Mouse (Mus musculus) heart, postnatal 10 days (tissue): ENCODE data around the gene Adipor2. TPM values are rescaled to one million over a fixed set of nuclear protein-coding genes. Genes with fewer than 3 reads are reported as not detected.
A peak's percentile ranks its signal among the peaks of the same experiment; 100 is the strongest.
"Not testable (repeated sequence)": the region's sequence is repeated elsewhere in the genome, so short reads cannot be mapped to it uniquely, and the experiment has no call there.

Source experiments
- DNase-seq, 2 experiments: peaks; one replicate each; pipeline ENCODE4 v3.0.0; 2021
- intact Hi-C: fragments of 180-260 bp; cut with DNase I; formaldehyde crosslinking; loops from one replicate; pipeline ENCODE4 v1.15.1; 2025
- total RNA-seq, 2 experiments: library from RNA; stranded (reverse); gene quantifications; 2 replicates each; pipeline ENCODE4 v1.2.3; 2021

Adipor2 gene
- total RNA-seq, 2 experiments from 2014 or later, result 59.0 to 61.0 TPM

GRCm38 (mm10) chr6:119360250-119360649, 57.3 kb downstream of the Adipor2 start:
- not testable (repeated sequence) for DNase-seq
- intact Hi-C loops, result loop anchor here (5.0 to 10.0 kb wide), 2 partner anchors 72 to 1125 kb away; no protein-coding TSS in a partner anchor

- intact Hi-C loops, result no loop called here
- no peak for DNase-seq
These were observed 59.4 kb downstream of the Adipor2 start for GRCm38 (mm10) chr6:119358020-119358571.

- DNase-seq, result no peak
- intact Hi-C loops, result no loop called here
These were observed 65.0 kb downstream of the Adipor2 start for GRCm38 (mm10) chr6:119352501-119352900.

DNA sequence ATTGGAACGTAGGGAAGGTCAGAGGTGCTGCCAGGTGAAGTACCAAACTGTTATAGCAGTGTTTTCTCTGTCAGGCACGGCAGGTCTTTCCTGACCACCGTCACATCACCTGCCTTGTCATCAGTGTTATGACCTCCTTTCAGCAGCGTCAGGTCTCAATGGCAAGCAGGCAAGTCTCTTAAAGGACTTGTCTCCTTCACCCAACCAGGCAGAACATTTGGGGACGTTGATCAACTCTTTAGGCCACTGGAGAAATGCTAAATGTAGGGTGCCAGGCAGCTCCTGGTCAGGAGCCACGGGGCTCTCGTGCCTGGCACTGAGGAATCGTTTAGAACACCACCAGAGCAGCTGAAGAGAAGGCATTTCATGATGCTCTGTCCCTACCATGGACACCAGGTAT, 65.8 kb downstream of the Adipor2 start:
- intact Hi-C loops, result no loop called here
- no peak for DNase-seq

DNA sequence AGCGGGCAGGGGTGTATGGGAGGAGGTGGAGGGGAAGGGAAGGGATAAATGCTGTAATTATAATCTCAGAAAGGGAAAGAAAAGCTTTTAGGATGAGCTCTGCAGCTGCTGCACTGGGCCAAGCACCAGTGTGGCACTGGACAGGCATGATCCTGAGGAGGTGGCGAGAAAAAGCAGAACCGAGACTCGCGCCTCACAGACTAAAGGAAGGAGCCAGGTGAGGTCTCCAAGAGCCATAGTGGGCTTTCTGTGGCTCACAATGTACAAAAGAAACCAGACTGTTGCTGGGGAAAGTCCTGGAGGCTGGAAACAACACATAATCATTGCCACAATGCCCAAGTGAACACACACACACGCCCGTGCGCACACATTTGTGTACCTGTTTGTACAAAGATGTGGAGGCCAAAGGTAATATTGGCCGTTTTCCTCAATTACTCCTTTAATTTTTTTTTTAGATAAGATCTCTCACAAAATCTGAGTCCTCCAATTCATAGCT, 66.8 kb downstream of the Adipor2 start:
- DNase-seq, result no peak
- intact Hi-C loops, result no loop called here

- DNase-seq, result peak; percentile 77 to 87
- intact Hi-C loops, result loop anchor here (1.0 to 10.0 kb wide), 6 partner anchors 84 to 703 kb away; no protein-coding TSS in a partner anchor
These were observed 69.3 kb downstream of the Adipor2 start for GRCm38 (mm10) chr6:119348234-119348633.

DNA sequence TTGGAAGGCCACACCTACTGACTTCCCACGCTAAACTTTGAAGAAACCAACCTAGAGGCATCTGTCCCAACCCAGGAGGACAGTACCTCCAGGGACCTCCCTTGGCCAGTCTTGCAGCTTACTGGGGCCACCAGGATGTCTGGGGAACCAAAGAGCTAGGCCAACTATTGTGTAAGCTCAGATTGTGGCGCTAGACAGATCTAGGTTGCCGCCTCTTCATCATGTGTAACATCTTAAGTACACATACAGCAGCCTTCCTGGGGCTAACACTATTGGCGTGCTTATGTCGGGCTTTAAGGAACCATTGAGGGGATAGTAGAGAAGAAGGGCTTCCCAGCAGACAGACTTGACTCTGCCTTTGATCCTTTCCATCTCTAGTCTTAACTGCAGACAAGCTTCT, 69.7 kb downstream of the Adipor2 start:
- intact Hi-C loops, result loop anchor here (1.0 to 10.0 kb wide), 6 partner anchors 84 to 703 kb away; no protein-coding TSS in a partner anchor
- DNase-seq, result no peak

DNA sequence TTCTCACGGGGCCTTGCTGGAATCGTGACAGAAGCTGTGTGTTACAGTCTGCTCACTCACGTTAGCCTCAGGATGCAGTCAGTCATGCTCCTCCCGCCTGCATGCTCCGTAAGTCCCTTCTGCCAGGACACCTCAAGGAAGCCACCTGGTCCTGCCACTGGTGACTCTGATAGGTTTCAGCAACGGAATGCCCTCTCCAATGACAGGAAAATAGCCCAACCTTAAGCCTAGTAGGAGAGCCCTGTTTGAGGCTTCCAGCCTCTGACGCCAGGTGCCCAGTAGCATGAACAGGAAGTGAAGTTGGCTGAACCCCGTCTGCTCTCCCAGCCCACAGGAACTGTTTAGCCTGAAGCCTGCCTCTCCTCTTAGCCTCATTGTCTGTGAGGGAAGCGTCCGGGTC, 71.2 kb downstream of the Adipor2 start:
- no peak for DNase-seq
- intact Hi-C loops, result loop anchor here (5.0 to 10.0 kb wide), 5 partner anchors 86 to 701 kb away; no protein-coding TSS in a partner anchor

DNA sequence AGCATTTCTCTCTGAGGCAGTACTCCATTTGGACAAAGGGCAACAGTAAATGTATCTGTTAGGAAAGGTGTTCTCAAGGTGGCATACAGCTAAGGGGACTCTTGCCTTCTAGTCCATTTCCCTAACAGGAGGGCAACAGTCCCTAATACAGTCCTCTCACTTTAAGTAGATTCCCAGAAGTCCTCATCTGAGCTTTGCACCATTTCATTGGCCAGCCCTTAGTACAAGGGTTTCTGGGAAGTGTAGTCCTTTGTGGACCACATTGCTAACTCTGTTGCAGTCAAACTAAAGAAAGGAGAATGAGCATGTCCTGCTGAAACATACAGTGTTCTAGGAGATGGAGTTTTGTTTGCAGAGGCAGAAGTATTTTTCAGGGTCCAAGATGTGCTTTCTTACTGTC, 76.1 kb downstream of the Adipor2 start:
- DNase-seq, result peak; percentile 29 to 46
- intact Hi-C loops, result loop anchor here (10.0 kb wide), 2 partner anchors 417 to 697 kb away; no protein-coding TSS in a partner anchor

- intact Hi-C loops, result no loop called here
- no peak for DNase-seq
These were observed 79.2 kb downstream of the Adipor2 start for GRCm38 (mm10) chr6:119338121-119338912.

GRCm38 (mm10) chr6:119337287-119337686, 80.2 kb downstream of the Adipor2 start:
- intact Hi-C loops, result no loop called here
- DNase-seq, result no peak

DNA sequence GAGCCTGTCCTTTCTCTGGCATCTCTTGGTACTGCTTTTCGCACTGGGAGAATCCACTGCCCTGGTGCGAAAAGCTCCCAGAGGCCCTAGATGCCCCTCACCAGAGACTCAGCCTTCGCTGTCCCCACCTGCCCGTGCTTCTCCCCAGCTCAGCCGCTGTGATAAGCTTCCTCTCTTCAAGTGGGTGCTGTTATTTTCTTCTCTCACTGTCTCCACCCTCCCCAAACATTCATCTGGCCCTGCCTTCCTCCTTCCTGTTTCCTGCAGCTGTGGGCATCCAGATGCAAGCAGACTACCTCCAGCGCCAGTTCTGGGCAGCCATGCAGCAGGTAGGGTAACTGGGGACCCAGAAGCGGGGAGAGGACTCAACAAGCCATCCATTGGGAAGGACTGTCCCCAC, 81.4 kb downstream of the Adipor2 start:
- intact Hi-C loops, result no loop called here

DNA sequence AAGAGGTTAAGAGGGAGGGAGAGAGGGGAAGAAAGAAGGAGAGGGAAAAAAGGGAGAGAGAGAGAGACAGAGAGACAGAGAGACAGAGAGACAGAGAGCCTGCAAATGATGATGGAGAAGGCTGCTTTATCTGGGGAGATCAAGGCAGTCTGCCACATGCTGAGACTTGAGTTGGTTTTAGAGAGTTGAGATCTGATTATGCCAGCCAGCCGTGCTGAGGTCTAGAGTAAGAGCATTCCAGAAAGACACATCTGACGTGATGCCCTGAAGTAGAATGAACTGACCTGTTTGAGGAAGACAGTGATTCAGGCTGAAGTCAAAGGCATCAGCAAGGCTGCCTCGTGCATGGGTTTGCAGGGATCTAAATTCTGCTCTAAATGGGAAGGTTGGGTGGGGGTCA, 83.7 kb downstream of the Adipor2 start:
- no peak for DNase-seq
- intact Hi-C loops, result no loop called here

More for the DNA sequence above, 81.4 kb downstream of the Adipor2 start:
- DNase-seq, result no peak

DNA sequence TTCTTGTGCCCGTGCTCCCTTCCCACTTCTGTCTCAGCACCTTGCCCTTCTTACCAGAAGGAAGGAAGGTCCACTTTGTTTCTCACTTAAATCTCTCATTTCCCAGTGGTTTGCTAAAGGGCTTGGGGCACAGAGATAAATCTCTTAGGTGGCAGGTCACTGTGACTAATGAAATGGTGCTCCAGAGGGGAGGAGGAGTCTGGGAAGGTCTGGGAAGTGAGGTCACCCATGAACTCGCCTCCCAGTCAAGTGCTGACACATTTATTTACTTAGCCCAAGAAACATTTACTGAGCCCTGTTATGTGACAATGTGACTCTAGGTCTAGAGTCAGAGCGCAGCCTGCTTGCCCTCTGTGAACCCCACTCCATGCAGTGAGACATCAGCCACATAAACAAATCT, 84.3 kb downstream of the Adipor2 start:
- DNase-seq, result no peak
- intact Hi-C loops, result no loop called here

- intact Hi-C loops, result no loop called here
- DNase-seq, result no peak
These were observed 85.4 kb downstream of the Adipor2 start for GRCm38 (mm10) chr6:119332111-119332510.

DNA sequence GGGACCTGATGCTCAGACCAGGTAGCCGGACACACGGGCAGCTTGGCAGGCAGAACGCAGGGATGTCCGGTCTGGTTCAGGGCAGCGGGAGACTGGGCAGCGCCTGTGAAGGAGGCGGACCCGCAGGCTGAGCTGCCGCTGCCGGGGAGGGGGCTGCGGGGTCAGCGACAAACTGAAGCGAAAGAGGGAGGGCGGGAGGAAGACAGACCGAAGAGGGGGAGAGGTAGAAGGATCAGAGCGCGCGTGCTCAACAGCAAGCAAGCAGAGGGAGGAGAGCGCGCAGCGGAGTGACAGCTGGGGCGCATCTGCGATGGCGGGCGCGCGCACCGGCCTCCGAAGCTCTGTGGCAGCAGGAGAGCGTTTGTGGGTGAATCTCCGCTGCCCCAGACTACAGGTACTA, 87.0 kb downstream of the Adipor2 start, which contains the start of gene Lrtm2:
TSS of gene Lrtm2 (minus strand) at position 261 of the 400 bp plus-strand sequence.
- intact Hi-C loops, result no loop called here
- no peak for DNase-seq

GRCm38 (mm10) chr6:119329936-119330335, 87.6 kb downstream of the Adipor2 start:
- DNase-seq, result no peak
- intact Hi-C loops, result no loop called here

DNA sequence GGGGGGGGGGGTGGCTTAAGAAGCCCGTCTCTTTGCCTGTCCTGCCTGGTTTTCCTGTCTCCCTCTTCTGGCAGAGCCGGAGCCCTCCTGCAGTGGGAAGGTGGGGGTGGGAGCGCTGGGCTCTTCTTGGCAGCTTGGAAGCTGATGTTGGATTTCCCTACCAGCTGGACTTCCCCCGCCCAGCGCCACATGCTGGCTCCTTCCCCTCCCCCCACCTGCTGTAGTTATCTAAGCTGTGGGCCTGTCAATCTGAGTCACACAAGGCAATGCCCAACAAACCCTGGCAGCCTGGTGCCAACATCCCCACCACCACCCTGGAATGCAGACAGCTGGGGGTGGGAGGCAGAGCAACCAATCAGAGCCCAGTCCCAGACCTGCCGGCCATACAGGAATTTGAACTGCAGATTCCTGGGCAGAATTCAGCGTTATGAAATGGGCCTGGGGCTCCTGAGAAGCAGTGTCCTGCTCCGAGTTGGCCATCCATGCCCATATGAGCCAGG, 88.2 kb downstream of the Adipor2 start:
- DNase-seq, result peak; percentile 55 to 65
- intact Hi-C loops, result no loop called here

GRCm38 (mm10) chr6:119328521-119329115, 88.9 kb downstream of the Adipor2 start:
- no peak for DNase-seq
- intact Hi-C loops, result no loop called here

- DNase-seq, result no peak
- intact Hi-C loops, result no loop called here
These were observed 91.0 kb downstream of the Adipor2 start for GRCm38 (mm10) chr6:119326541-119326940.

DNA sequence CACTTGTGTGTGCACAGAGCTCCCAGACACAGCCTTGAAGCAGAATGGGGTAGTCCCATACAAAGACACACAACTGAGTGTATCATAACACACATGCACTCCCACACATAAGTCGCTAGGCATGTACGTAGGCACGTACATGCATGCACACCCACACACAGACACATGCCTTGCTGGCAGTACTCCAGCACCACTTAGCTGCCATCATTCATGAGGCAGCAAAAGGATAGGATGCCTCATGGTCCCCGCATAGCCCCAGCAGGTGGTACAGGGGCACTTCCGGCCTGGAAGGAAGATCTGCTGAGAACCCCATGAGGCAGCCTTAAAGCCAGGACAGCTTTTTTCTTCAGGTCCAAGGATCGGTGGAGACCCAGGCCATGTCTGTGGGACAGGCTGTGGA, 91.5 kb downstream of the Adipor2 start:
- no peak for DNase-seq
- intact Hi-C loops, result no loop called here
